In genomic region chr1:72798441-72798840, GRCm38 (mm10) we compare ENCODE assay signal across 20 mouse cellular contexts. TPM values are rescaled to one million over a fixed set of nuclear protein-coding genes. Genes with fewer than 3 reads are reported as not detected.
"Had no signal": no experiment of that assay in that cellular context is flagged by ENCODE, and none has a peak within 500 bp of the region (broad histone marks: within the 10 kb centered on the region; RNA-seq: fewer than 3 reads in every experiment).

No protein-coding gene starts in this region.

- H3K9me3 ChIP-seq: lung, embryonic 15.5 days; midbrain, embryonic 10.5 days; neural tube, embryonic 12.5 days; stomach, embryonic 15.5 days had no signal

- H3K9ac ChIP-seq: lung, embryonic 15.5 days; midbrain, embryonic 12.5 days; neural tube, embryonic 12.5 days; stomach, embryonic 15.5 days had no signal

- H3K4me3 ChIP-seq: lung, embryonic 15.5 days; midbrain, embryonic 10.5 days; midbrain, embryonic 12.5 days; neural tube, embryonic 12.5 days; stomach, embryonic 15.5 days had no signal

- H3K36me3 ChIP-seq: lung, embryonic 15.5 days; midbrain, embryonic 10.5 days; midbrain, embryonic 12.5 days; neural tube, embryonic 12.5 days; stomach, embryonic 15.5 days had no signal

- H3K4me1 ChIP-seq: lung, embryonic 15.5 days; midbrain, embryonic 10.5 days; midbrain, embryonic 12.5 days; neural tube, embryonic 12.5 days; stomach, embryonic 15.5 days had no signal

- ATAC-seq: lung, postnatal 0 days; midbrain, embryonic 16.5 days had no signal

- H3K27ac ChIP-seq: lung, embryonic 15.5 days; midbrain, embryonic 10.5 days; midbrain, embryonic 12.5 days; neural tube, embryonic 12.5 days; stomach, embryonic 15.5 days; stomach, postnatal 0 days had no signal

- DNase-seq: lung, adult 2 months; lung, postnatal 14 days; lung, postnatal 4 days; midbrain, embryonic 14.5 days; right cerebral cortex, postnatal 14 days; thymus, adult 2 months; thymus, postnatal 25 days; thymus, postnatal 4 days had no signal

- H3K27me3 ChIP-seq: lung, embryonic 15.5 days; midbrain, embryonic 12.5 days; neural tube, embryonic 12.5 days; stomach, embryonic 15.5 days had no signal

- H3K4me2 ChIP-seq: lung, embryonic 15.5 days; midbrain, embryonic 12.5 days; neural tube, embryonic 12.5 days; stomach, embryonic 15.5 days had no signal

RNA-seq across cellular contexts. Expression of gene Igfbp2, which starts 25.9 kb away (rescaled TPM):
- total RNA-seq: megakaryocyte, adult 5-6 weeks; megakaryocyte-erythroid progenitor cell, adult 5-6 weeks; monocyte, adult 5-6 weeks; neutrophil, adult 5-6 weeks had no signal
